Mouse (Mus musculus): ENCODE results near the gene Gstcd.
A peak's percentile ranks its signal among the peaks of the same experiment; 100 is the strongest.

Gene Gstcd

DNA sequence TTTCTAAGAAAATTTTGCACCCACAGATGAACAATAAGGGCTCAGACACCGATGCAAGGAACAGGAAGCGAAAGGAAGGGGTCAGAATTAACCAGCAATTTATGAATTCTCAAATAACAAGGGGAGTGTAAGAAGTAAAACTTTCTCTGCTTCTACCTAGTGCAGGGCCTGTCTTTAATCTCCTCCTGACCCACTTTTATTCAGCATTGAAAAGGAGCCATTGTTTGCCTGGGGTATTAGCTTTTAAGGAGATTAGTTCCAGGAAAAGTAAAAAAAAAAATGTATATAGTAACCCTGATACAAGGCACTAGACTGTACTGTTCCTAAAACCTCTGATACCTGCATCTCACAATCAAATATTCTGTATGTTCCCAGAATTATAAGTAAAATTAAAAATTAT lies 64.9 kb downstream of the Gstcd start:
- no peak for DNase-seq (ENCODE audit: extremely low read depth, low read depth)

DNA sequence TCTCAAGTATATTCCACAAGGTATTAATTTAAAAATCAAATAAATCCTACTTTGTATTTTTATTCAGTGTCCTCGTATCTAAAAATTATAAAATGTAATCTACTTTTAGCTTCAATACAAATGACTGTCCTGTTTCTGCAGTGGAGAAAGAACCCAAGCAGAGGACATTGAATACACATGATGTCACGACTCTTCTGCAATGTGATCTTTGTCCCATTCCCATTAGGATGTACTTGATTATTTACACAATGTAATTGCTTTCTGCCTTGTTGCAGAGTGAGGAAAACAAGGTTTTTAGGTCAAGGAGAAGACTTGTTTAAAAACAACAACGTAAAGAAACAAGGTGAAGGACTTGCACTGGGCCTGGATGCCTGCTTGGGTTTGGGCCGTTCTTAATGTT lies 84.6 kb downstream of the Gstcd start:
- DNase-seq (ENCODE audit: extremely low read depth, low read depth), result no peak

- no peak for DNase-seq (ENCODE audit: extremely low read depth, low read depth)
Measured at GRCm38 (mm10) chr3:132996299-132996698, 95.5 kb downstream of the Gstcd start.

DNA sequence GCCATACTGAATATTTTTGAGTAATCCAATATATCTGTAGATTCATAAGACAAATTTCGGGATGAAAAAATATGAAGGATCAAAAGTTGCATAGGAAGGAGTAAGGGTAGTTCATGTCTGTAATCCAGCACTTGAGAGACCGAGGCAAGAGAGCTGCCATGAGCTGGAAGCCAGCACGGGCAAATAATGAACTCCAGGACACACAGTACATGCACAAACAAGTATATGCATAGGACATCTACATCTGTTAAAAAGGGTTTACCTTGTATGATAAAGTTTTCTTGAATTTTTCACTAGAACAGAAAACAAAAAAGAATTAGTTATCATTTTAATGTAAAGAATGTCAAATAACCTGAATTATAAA lies 95.9 kb downstream of the Gstcd start:
- DNase-seq (ENCODE audit: extremely low read depth, low read depth), result no peak

DNA sequence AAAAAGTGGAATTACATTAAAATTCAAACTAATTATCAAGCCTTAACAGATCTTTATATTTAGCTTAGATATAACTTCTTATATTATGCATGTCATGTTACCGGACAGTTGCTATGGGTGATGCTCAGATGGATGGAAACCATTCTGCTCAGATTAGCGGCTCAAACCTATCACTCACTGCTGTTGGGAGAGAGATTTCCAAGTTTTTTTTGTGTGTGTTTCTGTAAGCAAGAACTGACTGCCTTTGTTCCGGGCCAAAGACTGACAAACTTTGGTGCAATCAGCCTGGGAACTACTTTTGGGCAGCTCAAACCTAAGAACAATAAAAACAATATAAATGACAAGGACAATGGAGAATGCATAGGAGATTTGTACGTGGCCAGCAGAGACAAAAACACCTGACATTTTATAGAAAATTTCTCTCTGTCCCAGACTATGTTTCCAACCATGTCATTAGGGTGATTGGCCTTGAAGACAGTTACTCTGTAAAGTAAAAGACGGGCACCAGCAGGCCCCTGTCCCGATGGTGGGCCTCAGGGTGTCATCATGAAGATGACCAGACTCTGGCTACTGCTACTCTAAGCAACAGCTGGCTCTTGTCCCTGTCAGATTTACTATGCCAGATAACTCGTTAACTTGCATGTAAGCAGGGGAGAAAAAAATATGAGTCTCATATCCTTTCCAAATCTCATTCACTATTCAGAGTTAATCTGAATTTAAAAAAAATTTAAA lies 96.5 kb downstream of the Gstcd start:
- no peak for DNase-seq (ENCODE audit: extremely low read depth, low read depth)

DNA sequence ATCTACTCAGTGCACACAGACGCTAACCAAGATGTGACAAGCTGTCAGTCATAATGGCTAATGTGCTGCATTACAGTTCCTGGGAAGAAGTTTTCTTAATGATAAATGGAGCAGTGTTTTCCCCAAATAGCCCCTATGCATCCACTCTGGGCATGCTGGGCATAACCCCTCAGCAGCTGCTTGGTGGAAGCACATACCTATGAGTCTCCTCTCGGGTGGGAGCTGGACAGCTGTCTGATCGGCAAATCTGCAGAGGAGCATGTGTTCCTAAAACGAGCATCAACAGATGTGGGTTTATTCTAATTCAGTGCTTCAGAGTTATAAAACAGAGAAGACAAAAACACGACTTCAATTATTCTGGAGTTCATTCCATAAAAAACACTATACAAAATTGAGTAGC lies 105.6 kb downstream of the Gstcd start:
- DNase-seq (ENCODE audit: extremely low read depth, low read depth), result no peak

DNA sequence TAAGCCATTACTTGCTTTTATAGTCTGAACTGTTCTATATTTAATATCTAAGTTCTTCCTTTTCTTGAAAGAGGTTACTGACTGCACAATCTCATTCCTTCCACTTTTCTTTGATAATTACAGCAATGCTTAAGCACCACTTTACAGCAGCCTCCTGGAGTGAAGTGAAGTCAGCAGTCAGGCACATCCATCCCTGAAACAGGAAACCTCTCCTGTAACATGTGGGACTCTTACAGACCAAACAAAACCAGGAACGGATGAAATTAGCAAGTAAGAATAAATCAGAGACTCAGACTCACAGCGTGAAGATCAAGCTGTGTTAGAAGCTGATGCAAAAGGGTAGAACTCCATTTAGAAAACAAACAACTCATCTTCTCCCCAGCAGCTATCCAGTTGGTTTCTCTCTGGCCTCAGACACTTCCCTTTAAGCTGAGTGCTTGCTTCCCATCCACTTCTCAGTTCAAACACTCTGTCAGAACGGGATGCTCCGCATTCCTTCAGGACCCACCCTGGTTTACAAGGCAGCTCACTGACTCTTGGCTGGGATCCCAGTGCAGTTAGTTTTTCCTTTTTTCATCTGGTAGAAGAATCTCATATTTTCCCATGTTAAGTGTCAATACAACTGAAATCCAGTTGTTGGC lies 107.9 kb downstream of the Gstcd start:
- DNase-seq (ENCODE audit: extremely low read depth, low read depth), result no peak

- no peak for DNase-seq (ENCODE audit: extremely low read depth, low read depth)
Measured at GRCm38 (mm10) chr3:132981968-132982367, 109.9 kb downstream of the Gstcd start.

GRCm38 (mm10) chr3:132979781-132980461 lies 111.9 kb downstream of the Gstcd start:
- no peak for DNase-seq (ENCODE audit: extremely low read depth, low read depth)

DNA sequence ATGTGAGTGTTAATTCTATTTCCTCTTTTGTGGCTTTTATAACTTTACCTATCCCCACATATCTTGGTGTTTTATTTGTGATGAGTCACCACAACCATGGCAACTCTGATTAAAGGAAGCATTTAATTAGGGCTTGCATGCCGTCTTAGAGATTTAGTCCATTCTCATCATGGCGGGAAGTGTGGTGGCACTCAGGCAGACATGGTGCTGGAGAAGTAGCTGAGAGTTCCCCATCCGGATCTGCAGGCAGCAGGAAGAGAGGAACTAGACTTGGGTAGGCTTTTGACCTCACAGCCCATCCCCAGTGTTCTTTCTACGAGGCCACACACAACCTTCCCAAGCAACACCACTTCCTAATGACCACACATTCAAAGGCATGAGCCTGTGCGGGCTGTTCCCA lies 125.6 kb downstream of the Gstcd start:
- peak; percentile 33 for DNase-seq (ENCODE audit: extremely low read depth, low read depth)

GRCm38 (mm10) chr3:132964715-132965507 lies 126.9 kb downstream of the Gstcd start:
- DNase-seq (ENCODE audit: extremely low read depth, low read depth), result no peak

GRCm38 (mm10) chr3:132962631-132963361 lies 129.0 kb downstream of the Gstcd start:
- no peak for DNase-seq (ENCODE audit: extremely low read depth, low read depth)

- DNase-seq (ENCODE audit: extremely low read depth, low read depth), result no peak
Measured at GRCm38 (mm10) chr3:132950529-132950880, 141.3 kb downstream of the Gstcd start.

DNA sequence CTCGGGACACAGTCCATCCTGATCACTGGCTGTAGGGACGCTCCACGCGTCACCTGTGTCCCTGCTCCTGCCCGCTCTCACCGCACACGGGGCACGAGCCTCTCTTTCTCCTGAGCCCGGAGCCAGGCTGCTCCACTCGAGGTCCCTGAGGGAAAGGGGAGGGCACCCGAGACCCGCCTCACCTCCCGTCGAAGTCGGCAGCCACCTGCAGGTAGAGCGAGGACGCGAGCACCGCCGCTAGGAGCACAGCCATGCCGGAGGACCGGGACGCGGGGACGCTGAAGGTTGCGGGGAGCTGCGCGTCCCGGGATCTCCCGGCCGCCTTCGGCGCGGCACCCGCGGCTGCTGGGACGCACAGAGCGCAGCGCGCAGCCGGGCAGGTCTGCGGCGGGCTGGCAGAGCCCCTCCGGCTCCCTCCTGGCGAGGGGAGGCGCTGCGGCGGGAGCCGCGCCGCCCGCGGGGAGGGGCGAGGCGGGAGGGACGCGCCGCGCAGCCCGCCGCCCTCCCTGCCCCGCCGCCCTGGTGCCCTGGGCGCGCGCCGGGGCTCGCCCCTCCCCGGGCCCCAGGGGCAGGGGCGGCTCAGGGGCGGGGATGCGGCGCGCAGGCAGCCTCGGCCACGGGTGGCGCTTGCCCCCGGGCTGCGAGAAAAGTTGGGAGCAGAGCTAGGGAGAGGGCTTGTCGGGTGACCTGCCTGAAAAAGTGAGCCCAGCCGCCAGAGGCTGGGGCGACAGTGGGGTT lies 141.9 kb downstream of the Gstcd start, which contains the start of gene Npnt:
Gene Npnt (minus strand): TSS at position 501 of the 738 bp plus-strand sequence.
- no peak for DNase-seq (ENCODE audit: extremely low read depth, low read depth)

DNA sequence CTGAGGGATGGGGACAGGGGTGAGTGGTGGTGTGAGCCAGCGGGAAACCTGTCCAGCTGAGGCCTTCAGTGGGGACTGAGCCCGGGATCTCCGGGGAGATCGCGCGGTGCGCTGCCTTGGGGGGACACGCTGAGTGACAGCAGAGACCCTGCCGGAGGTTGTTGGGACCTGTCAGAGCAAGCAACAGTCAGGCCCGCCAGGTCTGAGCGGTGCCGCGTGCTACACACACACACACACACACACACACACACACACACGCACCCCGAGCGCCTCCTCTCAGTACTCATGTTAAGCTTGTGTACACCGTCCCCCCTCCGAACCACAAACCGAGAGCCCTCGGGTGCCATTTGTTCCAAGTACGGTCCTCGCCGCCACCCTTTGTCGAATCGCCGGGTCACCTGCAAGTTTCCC lies 142.4 kb downstream of the Gstcd start:
- DNase-seq (ENCODE audit: extremely low read depth, low read depth), result no peak

DNA sequence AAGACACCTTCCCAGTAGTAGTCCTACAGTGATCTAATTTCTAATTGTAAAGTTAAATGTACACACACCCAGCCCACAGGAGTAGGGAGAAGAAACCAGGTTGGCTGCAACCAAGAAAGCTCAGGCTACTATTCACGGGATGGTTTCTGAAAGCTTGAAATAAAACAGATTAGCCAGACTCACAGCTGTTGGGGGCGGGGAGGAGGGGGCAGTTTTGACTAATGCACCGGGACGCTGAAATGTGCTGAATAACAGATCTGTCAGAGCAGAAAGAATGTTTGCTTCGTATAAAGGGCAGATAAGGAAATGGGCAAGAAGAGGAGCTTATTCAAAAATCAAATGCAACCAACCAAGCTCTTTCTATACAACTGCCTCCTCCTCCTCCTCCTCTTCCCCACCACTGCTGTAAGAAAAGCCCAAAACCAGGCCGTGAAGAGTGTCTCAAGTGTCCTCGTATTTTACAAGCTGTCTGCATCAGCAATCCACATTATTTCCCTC lies 143.5 kb downstream of the Gstcd start:
- DNase-seq (ENCODE audit: extremely low read depth, low read depth), result no peak

DNA sequence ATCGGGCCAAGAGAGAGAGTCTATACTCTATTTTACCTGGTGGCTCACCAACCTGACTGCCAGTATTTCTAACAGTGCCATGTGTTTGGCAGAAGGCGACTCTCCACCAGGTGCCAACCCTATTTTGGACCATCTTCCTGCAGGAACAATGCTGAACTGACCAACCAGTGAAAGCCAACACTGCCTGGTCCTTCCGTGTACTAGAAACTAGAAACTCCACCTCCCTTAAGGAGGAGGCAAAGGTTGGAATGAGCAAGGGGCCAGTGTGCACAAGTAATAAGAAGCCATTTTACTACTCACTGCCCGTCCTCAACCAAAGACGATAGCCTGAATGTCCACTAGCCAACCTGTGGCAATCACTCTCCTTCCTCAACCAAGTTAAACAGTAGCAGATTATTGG lies 145.7 kb downstream of the Gstcd start:
- no peak for DNase-seq (ENCODE audit: extremely low read depth, low read depth)

- no peak for DNase-seq (ENCODE audit: extremely low read depth, low read depth)
Measured at GRCm38 (mm10) chr3:132945669-132946068, 146.2 kb downstream of the Gstcd start.

DNA sequence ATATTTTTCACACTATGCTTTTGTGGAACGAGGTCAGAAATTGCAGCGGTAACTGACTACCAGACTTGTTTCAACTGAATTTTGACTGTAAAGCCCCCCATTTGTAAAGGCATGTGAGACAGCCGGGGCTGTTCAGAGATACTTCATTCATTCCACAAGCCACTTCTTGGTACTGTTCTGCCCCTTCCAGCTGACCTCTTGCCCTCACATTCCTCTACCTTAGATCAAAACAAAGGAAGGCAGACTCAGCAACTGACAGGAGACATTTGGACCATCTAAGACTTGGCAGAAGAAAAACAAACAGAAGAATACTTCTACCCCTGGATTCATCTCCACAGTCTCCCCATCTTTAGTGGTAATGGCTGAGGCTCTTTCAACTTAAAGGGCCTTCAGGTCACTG lies 147.2 kb downstream of the Gstcd start:
- DNase-seq (ENCODE audit: extremely low read depth, low read depth), result no peak

- DNase-seq (ENCODE audit: extremely low read depth, low read depth), result no peak
Measured at GRCm38 (mm10) chr3:132944193-132944592, 147.6 kb downstream of the Gstcd start.

All from MEL-GATA-1-ER (cell line).